Mouse (Mus musculus) intestine, embryonic 15.5 days (tissue): ENCODE results near the gene P4hb. TPM values are rescaled to one million over a fixed set of nuclear protein-coding genes. Genes with fewer than 3 reads are reported as not detected.
"Not testable (repeated sequence)": the region's sequence is repeated elsewhere in the genome, so short reads cannot be mapped to it uniquely, and the experiment has no call there.

Experiments
- ATAC-seq: fragments of 200-750 bp; cut with Nextera tagmentation; 2 replicates; pipeline ENCODE4 v1.8.0; 2017; ENCODE audit warnings: moderate TSS enrichment, moderate library complexity
- H3K27ac ChIP-seq: fragments of 300-500 bp; sonication (generic); 2 replicates; pipeline ENCODE4 v1.5.1; 2015; ENCODE audit warnings: mild to moderate bottlenecking, inconsistent platforms
- H3K27me3 ChIP-seq: fragments of 300-500 bp; sonication (generic); replicated peaks from 2 replicates; pipeline ENCODE4 v1.6.1; 2015; ENCODE audit warnings: inconsistent platforms
- H3K36me3 ChIP-seq: fragments of 300-500 bp; sonication (generic); 2 replicates; pipeline ENCODE4 v1.6.1; 2015; ENCODE audit warnings: inconsistent platforms
- H3K4me1 ChIP-seq: fragments of 300-500 bp; sonication (generic); replicated peaks from 2 replicates; pipeline ENCODE4 v1.6.1; 2015; ENCODE audit warnings: inconsistent platforms
- H3K4me2 ChIP-seq: fragments of 300-500 bp; sonication (generic); replicated peaks from 2 replicates; pipeline ENCODE4 v1.6.1; 2015; ENCODE audit warnings: mild to moderate bottlenecking, inconsistent platforms
- H3K4me3 ChIP-seq: fragments of 300-500 bp; sonication (generic); replicated peaks from 2 replicates; pipeline ENCODE4 v1.5.1; 2015; ENCODE audit warnings: inconsistent platforms
- H3K9ac ChIP-seq: fragments of 300-500 bp; sonication (generic); 2 replicates; pipeline ENCODE4 v1.6.1; 2015; ENCODE audit warnings: inconsistent platforms
- H3K9me3 ChIP-seq: fragments of 300-500 bp; sonication (generic); 2 replicates; pipeline ENCODE4 v1.6.1; 2016; ENCODE audit warnings: inconsistent platforms
- WGBS: fragments of 180-500 bp; shearing (Covaris S2); methylation state at CpG from one replicate; pipeline ENCODE4 v1.1.7; 2015; 5-methylcytosine and 5-hydroxymethylcytosine counted together
- polyA plus RNA-seq: library from polyadenylated mRNA; unstranded; fragments of >200 nt; fragmentation: Nextera tagmentation; extraction: Ambion mirVana; gene quantifications from 2 replicates; pipeline ENCODE4 v1.2.1, GENCODE M21; 2015

Gene P4hb
- polyA plus RNA-seq, 1 experiment from 2014 or later: 992 TPM

- Histone ChIP-seq H3K4me3 (no peak overlapping the region), H3K4me1 (peaks cover 15% of the 10 kb centered on the region), H3K4me2 (no peak overlapping the region), H3K27me3 (no peaks in the 10 kb centered on the region), H3K27ac (no peak overlapping the region), H3K9ac (no peak overlapping the region), H3K36me3 (peaks cover 24% of the 10 kb centered on the region), H3K9me3 (no peaks in the 10 kb centered on the region)
- 100% methylated on average over 1 of the region's 1 CpGs for WGBS
- no peak for ATAC-seq
Measured at GRCm38 (mm10) chr11:120583937-120584336, 10.9 kb upstream of the P4hb start.

DNA sequence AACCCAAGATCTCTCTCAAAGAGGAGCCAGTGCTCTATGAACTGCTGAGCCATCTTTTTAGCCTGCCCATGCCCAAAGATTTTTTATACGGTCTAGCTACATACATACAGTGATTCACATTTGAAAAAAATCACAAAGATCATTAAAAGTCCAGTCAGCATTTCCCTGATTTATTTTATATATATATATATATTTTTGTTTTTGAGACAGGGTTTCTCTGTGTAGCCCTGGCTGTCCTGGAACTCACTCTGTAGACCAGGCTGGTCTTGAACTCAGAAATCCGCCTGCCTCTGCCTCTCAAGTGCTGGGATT lies 9.9 kb upstream of the P4hb start:
- H3K27me3 ChIP-seq, H3K27ac ChIP-seq, H3K4me2 ChIP-seq, ATAC-seq, H3K9me3 ChIP-seq, H3K9ac ChIP-seq, H3K4me3 ChIP-seq: not testable (repeated sequence)
- Histone ChIP-seq H3K4me1 (peaks cover 25% of the 10 kb centered on the region), H3K36me3 (peaks cover 28% of the 10 kb centered on the region)
- WGBS: 96% methylated on average over 2 of the region's 2 CpGs

DNA sequence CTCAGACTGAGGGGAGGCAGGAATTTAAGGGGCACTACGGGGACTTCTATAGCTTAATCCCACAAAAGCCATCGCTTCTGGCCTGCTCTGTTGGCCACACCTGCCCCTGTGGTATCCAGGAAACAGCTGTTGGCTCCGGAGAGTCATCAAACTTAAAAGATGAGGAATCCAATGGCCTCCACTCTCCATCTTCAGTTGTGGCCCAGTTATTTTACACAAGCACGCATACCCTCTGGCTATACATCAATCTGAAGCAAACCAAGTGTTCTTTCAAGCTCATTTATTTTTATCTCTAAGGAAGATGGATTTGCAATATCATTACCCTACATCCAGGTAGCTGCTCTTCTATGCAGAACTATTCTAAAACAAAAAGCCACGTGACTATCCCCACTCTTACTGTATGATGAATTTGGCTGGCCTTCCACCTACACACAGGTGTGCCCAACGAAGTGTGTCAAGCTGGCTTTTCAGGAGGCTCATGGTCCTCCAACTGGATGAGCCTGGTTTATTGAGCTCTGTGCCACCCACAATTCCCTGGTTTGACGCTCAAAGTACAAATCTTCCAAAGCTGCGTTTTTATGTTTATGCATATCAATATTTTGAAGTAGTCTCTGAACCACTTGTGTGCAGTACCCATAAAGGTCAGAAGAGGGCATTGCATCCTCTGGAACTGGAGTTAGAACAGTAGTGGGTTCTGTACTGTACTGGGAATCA lies 9.4 kb upstream of the P4hb start:
- Histone ChIP-seq H3K36me3 (peaks cover 30% of the 10 kb centered on the region), H3K9me3 (no peaks in the 10 kb centered on the region), H3K4me2 (peak overlapping the region; percentile 93), H3K4me1 (peaks cover 28% of the 10 kb centered on the region), H3K27ac (peak overlapping the region; percentile 75), H3K4me3 (peak overlapping the region; percentile 81), H3K9ac (peak overlapping the region; percentile 95), H3K27me3 (no peaks in the 10 kb centered on the region)
- no peak for ATAC-seq
- WGBS: 74% methylated on average over 8 of the region's 8 CpGs

DNA sequence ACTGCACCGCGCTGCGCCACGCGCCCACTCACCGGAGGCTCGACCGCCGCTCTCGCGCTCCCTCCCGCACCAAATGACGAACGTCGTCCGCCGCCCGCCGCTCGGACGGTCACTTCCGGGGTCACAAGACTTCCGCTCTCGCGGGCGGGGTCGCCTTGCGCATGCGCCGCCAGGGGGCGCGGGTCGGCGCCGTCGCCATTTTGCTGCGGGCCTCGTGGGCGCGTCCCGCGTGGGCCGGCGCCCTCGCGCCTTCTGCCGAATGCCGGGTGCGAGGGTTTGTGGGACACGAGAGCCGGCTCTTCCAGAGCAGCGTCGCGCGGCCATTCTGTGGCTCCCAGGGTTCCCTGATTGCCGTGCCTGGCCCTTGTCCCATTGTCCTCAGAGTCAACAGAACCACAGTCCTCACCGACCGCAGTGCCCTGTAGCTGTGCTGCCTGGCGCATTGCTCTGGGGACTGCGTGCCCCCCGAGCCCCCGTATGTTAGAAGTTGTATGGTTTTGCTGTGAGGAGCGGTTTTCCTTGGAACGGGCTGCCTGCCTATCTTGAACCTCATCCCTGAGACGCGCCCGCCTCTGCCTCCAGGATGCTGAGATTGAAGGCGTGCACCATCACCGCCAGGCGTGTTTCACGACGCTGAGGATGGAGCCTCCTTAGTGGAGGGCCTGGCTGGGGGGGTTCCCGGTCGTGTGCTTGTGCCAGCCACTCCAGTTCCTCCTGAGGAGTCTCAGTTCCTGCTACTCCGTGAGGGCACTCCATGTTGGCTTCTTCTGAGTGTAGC lies 8.6 kb upstream of the P4hb start, which contains the start of gene Arhgdia:
TSS of gene Arhgdia (minus strand) at position 135 of the 778 bp plus-strand sequence.
- peaks cover 34% of the 10 kb centered on the region for H3K4me1 ChIP-seq
- H3K9ac ChIP-seq: peak within 1 kb of the TSS; percentile 95
- peak within 1 kb of the TSS; percentile 81 for H3K4me3 ChIP-seq
- H3K9me3 ChIP-seq: no peaks in the 10 kb centered on the region
- H3K27me3 ChIP-seq: no peaks in the 10 kb centered on the region
- H3K4me2 ChIP-seq: peak within 1 kb of the TSS; percentile 93
- peak; percentile 68 for ATAC-seq
- H3K27ac ChIP-seq: peak within 1 kb of the TSS; percentile 75
- WGBS: 3% methylated on average over 75 of the region's 75 CpGs
- H3K36me3 ChIP-seq: peaks cover 27% of the 10 kb centered on the region

DNA sequence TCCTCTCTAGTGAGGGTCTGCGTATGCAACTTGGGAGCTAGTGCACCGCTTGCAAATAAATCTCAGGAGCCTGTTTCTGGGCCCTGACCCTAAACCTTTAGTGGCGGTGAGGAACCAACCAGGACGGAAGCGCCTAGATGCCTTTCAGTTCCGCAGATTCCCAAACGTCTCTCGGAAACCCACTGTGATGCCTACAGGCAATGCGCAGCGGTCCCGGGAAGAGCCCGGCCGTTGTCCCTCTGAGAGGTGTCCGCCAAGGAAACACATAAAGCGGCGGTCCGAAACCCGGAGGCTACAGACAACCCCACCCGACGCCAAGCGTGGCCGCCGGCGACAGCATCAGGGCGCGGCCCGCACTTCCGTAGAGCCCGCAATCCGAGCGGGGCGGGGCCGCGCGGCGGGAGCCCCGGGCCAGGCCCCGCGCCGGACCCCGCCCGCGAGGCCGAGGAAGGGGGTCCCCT lies 7.8 kb upstream of the P4hb start:
- Histone ChIP-seq H3K4me1 (peaks cover 38% of the 10 kb centered on the region), H3K4me2 (peak overlapping the region; percentile 93), H3K27me3 (no peaks in the 10 kb centered on the region), H3K27ac (peak overlapping the region; percentile 75), H3K9me3 (no peaks in the 10 kb centered on the region), H3K4me3 (peak overlapping the region; percentile 81), H3K9ac (peak overlapping the region; percentile 95), H3K36me3 (peaks cover 24% of the 10 kb centered on the region)
- WGBS: 2% methylated on average over 37 of the region's 44 CpGs
- ATAC-seq: peak; percentile 64

DNA sequence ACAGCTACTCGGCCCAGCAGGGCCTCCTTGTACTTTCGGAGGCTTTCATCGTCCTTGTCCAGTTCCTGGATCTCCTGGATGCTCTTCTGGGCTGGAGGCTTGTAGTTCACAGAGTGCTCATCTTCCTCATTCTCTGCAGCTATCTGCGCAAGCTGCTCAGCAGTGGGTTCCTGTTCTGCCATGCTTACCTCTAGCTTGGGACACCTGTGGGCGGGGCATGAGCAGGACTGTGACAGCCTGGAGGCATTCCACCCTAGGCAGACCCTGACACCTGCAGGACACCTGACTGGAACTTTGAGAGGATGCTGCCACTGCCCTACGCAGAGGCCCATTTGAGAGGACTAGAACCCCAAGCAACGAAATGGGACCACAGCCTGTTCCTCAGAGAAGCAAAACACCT lies 7.1 kb upstream of the P4hb start:
- Histone ChIP-seq H3K9me3 (no peaks in the 10 kb centered on the region), H3K27me3 (no peaks in the 10 kb centered on the region), H3K4me2 (peak overlapping the region; percentile 93), H3K4me1 (peaks cover 38% of the 10 kb centered on the region), H3K4me3 (peak overlapping the region; percentile 81), H3K9ac (peak overlapping the region; percentile 95), H3K27ac (peak overlapping the region; percentile 75), H3K36me3 (peaks cover 23% of the 10 kb centered on the region)
- 0 out of 2 replicates have a peak, but pooled peaks have one; percentile 16 for ATAC-seq
- 52% methylated on average over 7 of the region's 7 CpGs for WGBS

- Histone ChIP-seq H3K4me2 (peak overlapping the region; percentile 93), H3K4me3 (peak overlapping the region; percentile 81), H3K27ac (peak overlapping the region; percentile 75; the same call in 1 of the 2 replicates), H3K9ac (peak overlapping the region; percentile 95; the same call in 1 of the 2 replicates), H3K4me1 (peaks cover 39% of the 10 kb centered on the region), H3K9me3 (no peaks in the 10 kb centered on the region), H3K27me3 (no peaks in the 10 kb centered on the region), H3K36me3 (peaks cover 23% of the 10 kb centered on the region)
- WGBS: 50% methylated on average over 15 of the region's 15 CpGs
- no peak for ATAC-seq
Measured at GRCm38 (mm10) chr11:120579316-120580107, 6.5 kb upstream of the P4hb start.

DNA sequence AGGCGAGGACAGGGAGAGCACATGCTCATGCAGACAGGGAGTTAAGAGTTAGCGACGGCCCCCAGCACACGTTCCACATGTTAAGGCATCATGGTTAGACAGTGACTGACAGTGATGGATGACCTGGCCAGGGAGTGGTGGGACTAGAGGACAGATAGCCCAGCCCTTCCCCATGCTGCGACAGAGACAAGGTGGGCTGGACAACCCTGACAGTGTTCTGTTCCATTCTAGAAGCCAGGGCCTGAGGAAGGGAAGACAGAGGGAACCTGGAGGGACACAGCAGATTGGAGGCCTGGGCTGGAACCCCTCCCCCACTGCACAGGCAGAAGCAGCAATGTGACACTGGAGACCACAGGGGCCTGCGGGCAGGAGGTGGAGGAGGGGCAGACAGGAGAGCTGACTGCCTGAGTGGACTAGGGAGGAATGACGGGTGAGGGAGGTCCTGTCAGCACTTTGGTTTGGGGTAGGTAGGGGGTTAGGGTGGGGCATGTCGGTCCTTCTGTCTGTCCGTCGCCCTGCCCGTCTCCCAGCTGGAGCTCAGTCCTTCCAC lies 5.7 kb upstream of the P4hb start:
- Histone ChIP-seq H3K9me3 (no peaks in the 10 kb centered on the region), H3K36me3 (peaks cover 19% of the 10 kb centered on the region), H3K9ac (no peak overlapping the region; the same call in 1 of the 2 replicates), H3K4me1 (peaks cover 43% of the 10 kb centered on the region), H3K27me3 (no peaks in the 10 kb centered on the region), H3K27ac (no peak overlapping the region; the same call in 1 of the 2 replicates), H3K4me3 (no peak overlapping the region), H3K4me2 (no peak overlapping the region)
- no peak for ATAC-seq
- 79% methylated on average over 11 of the region's 11 CpGs for WGBS

- Histone ChIP-seq H3K36me3 (peaks cover 18% of the 10 kb centered on the region), H3K27ac (no peak overlapping the region; the same call in 1 of the 2 replicates), H3K4me2 (no peak overlapping the region), H3K4me1 (peaks cover 43% of the 10 kb centered on the region), H3K27me3 (no peaks in the 10 kb centered on the region), H3K4me3 (no peak overlapping the region), H3K9me3 (no peaks in the 10 kb centered on the region), H3K9ac (peak overlapping the region; percentile 5; the same call in 1 of the 2 replicates)
- WGBS: 82% methylated on average over 10 of the region's 10 CpGs
- ATAC-seq: no peak
Measured at GRCm38 (mm10) chr11:120578024-120578693, 5.1 kb upstream of the P4hb start.

GRCm38 (mm10) chr11:120577211-120578023 lies 4.4 kb upstream of the P4hb start:
- Histone ChIP-seq H3K36me3 (peaks cover 18% of the 10 kb centered on the region), H3K4me3 (no peak overlapping the region), H3K27me3 (no peaks in the 10 kb centered on the region), H3K4me1 (peaks cover 43% of the 10 kb centered on the region), H3K27ac (peak overlapping the region; percentile 82), H3K9ac (0 out of 2 replicates have a peak overlapping the region, but pooled peaks have one; percentile 14), H3K4me2 (peak overlapping the region; percentile 42), H3K9me3 (no peaks in the 10 kb centered on the region)
- 86% methylated on average over 7 of the region's 7 CpGs for WGBS
- ATAC-seq: no peak
